Mouse (Mus musculus) left cerebral cortex, adult 2 months (tissue): ENCODE results near the gene Cdt1. TPM values are rescaled to one million over a fixed set of nuclear protein-coding genes. Genes with fewer than 3 reads are reported as not detected.

ENCODE experiments used
- DNase-seq, 2 experiments: peaks; one replicate each; pipeline ENCODE4 v3.0.0; 2021 to 2022; ENCODE audit warnings: low spot score in 2 of 2, mixed read lengths in 1 of 2; ENCODE audit errors: extremely low spot score in 1 of 2
- H3K27ac ChIP-seq: fragments of 200-600 bp; 2 replicates; pipeline ENCODE4 v1.8.1; 2022
- H3K4me3 ChIP-seq: fragments of 200-600 bp; 2 replicates; pipeline ENCODE4 v1.8.1; 2022
- CTCF ChIP-seq: fragments of 200-600 bp; IDR thresholded peaks from 2 replicates; pipeline ENCODE4 v1.8.1; 2022; ENCODE audit warnings: antibody characterized with exemption, mild to moderate bottlenecking, moderate library complexity
- intact Hi-C: fragments of 180-260 bp; cut with DNase I; formaldehyde crosslinking; loops from one replicate; pipeline ENCODE4 v1.15.1; 2025
- microRNA-seq, 2 experiments: library from miRNA; unstranded; fragments of <30 nt; microRNA quantifications; one replicate each; pipeline ENCODE4 v1.2.0; 2021
- total RNA-seq, 2 experiments: library from RNA; stranded (reverse); gene quantifications; 2 replicates each; pipeline ENCODE4 v1.2.3; 2021

The Cdt1 gene
- total RNA-seq, 2 experiments from 2014 or later, result 2.5 to 5.0 TPM

DNA sequence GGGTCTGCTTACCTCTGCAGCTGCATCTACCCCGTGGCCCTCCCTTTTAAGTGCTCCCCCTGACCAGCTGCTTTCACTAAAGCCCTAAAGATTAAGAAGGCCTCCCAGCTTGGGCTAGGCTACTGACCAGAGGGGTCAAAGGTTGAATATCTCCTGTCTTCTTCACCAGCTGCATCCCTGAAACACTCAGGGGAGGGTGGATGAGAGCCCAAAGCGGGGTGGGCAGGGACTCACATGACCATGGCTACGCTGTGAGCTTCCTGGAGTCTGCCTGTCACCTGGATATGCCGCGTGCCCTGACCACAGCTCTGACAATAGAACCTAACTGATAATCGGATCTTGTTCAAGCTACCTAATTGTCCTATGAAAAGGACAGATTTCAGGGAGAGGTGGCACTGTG, 54.9 kb downstream of the Cdt1 start, which contains the start of gene Pabpn1l:
Gene Pabpn1l (minus strand): TSS at position 13 of the 400 bp plus-strand sequence.
- H3K4me3 ChIP-seq, result no peak within 1 kb of the TSS
- intact Hi-C loops, result loop anchor here (10.0 kb wide), 1 partner anchor 572 kb away; no protein-coding TSS in a partner anchor
- TF ChIP-seq CTCF, result no peak

More for the DNA sequence above, 54.9 kb downstream of the Cdt1 start, which contains the start of gene Pabpn1l:
- DNase-seq, result no peak
- H3K27ac ChIP-seq, result no peak within 1 kb of the TSS

Small RNAs within 50 kb of the gene (microRNA-seq; reads per million reads assigned to microRNA genes)
- gene Mir6396, result 0 reads per million in 2 experiments

Other genes with a start within 250 kb of the Cdt1 start
- gene Trhr2, start 207.3 kb upstream of the Cdt1 start, total RNA-seq, result 10 to 100 TPM in 1 of 2 experiments, 1 to 10 TPM in 1; 7.1 to 11.4 TPM
- gene Zc3h18, start 191.4 kb upstream of the Cdt1 start, total RNA-seq, result 10 to 100 TPM; 42.3 to 45.0 TPM
- not detected for gene Il17c, start 146.0 kb upstream of the Cdt1 start, total RNA-seq
- gene Cyba, start 135.1 kb upstream of the Cdt1 start, total RNA-seq, result 1 to 10 TPM; 6.6 to 7.1 TPM
- 10 to 100 TPM; 20.8 to 25.3 TPM for gene Mvd, start 124.6 kb upstream of the Cdt1 start, total RNA-seq
- gene Snai3, start 107.3 kb upstream of the Cdt1 start, total RNA-seq, result 1 to 10 TPM; 1.0 to 1.6 TPM
- 10 to 100 TPM; 37.6 to 37.9 TPM for gene Rnf166, start 92.0 kb upstream of the Cdt1 start, total RNA-seq
- gene Ctu2, start 91.9 kb upstream of the Cdt1 start, total RNA-seq, result 10 to 100 TPM; 27.0 TPM
- gene Piezo1, start 16.7 kb upstream of the Cdt1 start, total RNA-seq, result 1 to 10 TPM; 6.8 to 7.7 TPM
- gene Aprt, start 8.9 kb downstream of the Cdt1 start, total RNA-seq, result 10 to 100 TPM; 52.8 to 56.0 TPM
- gene Galns, start 43.4 kb downstream of the Cdt1 start, total RNA-seq, result 1 to 10 TPM; 8.1 to 8.3 TPM
- 10 to 100 TPM; 69.8 to 80.3 TPM for gene Trappc2l, start 43.6 kb downstream of the Cdt1 start, total RNA-seq
- not detected for gene Pabpn1l, start 54.7 kb downstream of the Cdt1 start, total RNA-seq
- gene Cbfa2t3, start 131.1 kb downstream of the Cdt1 start, total RNA-seq, result 10 to 100 TPM; 32.8 to 48.8 TPM
- 10 to 100 TPM; 22.8 to 23.3 TPM for gene Acsf3, start 207.5 kb downstream of the Cdt1 start, total RNA-seq